ENCODE assay signal across 22 mouse cellular contexts in genomic region chr15:36355851-36356250, GRCm38 (mm10).
DNase-seq lines count a peak whose midpoint lies in the region; ATAC-seq and TF ChIP-seq lines count a peak whose summit lies in the region.
"Had no signal": no experiment of that assay in that cellular context is flagged by ENCODE, and none has a peak within 500 bp of the region (broad histone marks: within the 10 kb centered on the region; RNA-seq: fewer than 3 reads in every experiment).

No protein-coding gene starts in this region.

- 0 out of 2 replicates have a peak, but pooled peaks cover 2% of the 10 kb centered on the region for H3K4me1 ChIP-seq in heart, embryonic 10.5 days
- H3K4me1 ChIP-seq in heart, embryonic 11.5 days (ENCODE audit: control insufficient read depth, insufficient read depth, low read length): no peaks in the 10 kb centered on the region
- no peaks in the 10 kb centered on the region for H3K4me1 ChIP-seq in limb, embryonic 10.5 days
- H3K4me1 ChIP-seq: forebrain, embryonic 12.5 days had no signal

- ATAC-seq in heart, embryonic 11.5 days (replicated peaks; ENCODE audit: insufficient number of reproducible peaks, low FRiP score, low TSS enrichment): no peak
- ATAC-seq: forebrain, embryonic 14.5 days; forebrain, embryonic 16.5 days had no signal

- H3K9ac ChIP-seq in heart, embryonic 11.5 days (ENCODE audit: low read depth, low read length): no peak overlapping the region
- H3K9ac ChIP-seq: embryonic facial prominence, embryonic 13.5 days; embryonic facial prominence, embryonic 15.5 days; forebrain, embryonic 12.5 days had no signal

- H3K36me3 ChIP-seq in heart, embryonic 10.5 days: no peaks in the 10 kb centered on the region
- no peaks in the 10 kb centered on the region for H3K36me3 ChIP-seq in heart, embryonic 11.5 days (ENCODE audit: control insufficient read depth, insufficient read depth, low read length)
- no peaks in the 10 kb centered on the region for H3K36me3 ChIP-seq in limb, embryonic 10.5 days
- H3K36me3 ChIP-seq: embryonic facial prominence, embryonic 13.5 days; embryonic facial prominence, embryonic 15.5 days; forebrain, embryonic 10.5 days; forebrain, embryonic 12.5 days had no signal

- no peak overlapping the region for H3K4me2 ChIP-seq in heart, embryonic 11.5 days
- H3K4me2 ChIP-seq: embryonic facial prominence, embryonic 13.5 days; embryonic facial prominence, embryonic 15.5 days; forebrain, embryonic 12.5 days had no signal

- intact Hi-C loops in left cerebral cortex, adult 2 months (cut with DNase I): no loop called here

- H3K9me3 ChIP-seq in heart, embryonic 10.5 days: no peaks in the 10 kb centered on the region
- H3K9me3 ChIP-seq in heart, embryonic 11.5 days (replicated peaks; ENCODE audit: control insufficient read depth, low read length): no peaks in the 10 kb centered on the region
- no peaks in the 10 kb centered on the region for H3K9me3 ChIP-seq in limb, embryonic 10.5 days (replicated peaks)
- H3K9me3 ChIP-seq: embryonic facial prominence, embryonic 13.5 days; embryonic facial prominence, embryonic 15.5 days; forebrain, embryonic 10.5 days; forebrain, embryonic 12.5 days had no signal

- WGBS in heart, embryonic 10.5 days: 90% methylated on average over 9 of the region's 9 CpGs
- 88% methylated on average over 9 of the region's 9 CpGs for WGBS in heart, embryonic 11.5 days (ENCODE audit: insufficient replicate concordance)
- 95% methylated on average over 9 of the region's 9 CpGs for WGBS in limb, embryonic 10.5 days

- TF ChIP-seq CTCF in left cerebral cortex, adult 2 months (IDR thresholded peaks at IDR 0.05): no peak

- DNase-seq in heart, embryonic 10.5 days (ENCODE audit: low spot score): peak; percentile 63
- DNase-seq in right cerebral cortex, postnatal 10 days (ENCODE audit: low spot score in 2 of 2): peak; percentile 5 to 10
- no peak for DNase-seq in right cerebral cortex, adult 18-20 months
- peak; percentile 12 for DNase-seq in limb, embryonic 10.5 days (ENCODE audit: low spot score)
- no peak for DNase-seq in left cerebral cortex, adult 2 months (ENCODE audit: extremely low spot score in 1 of 2, low spot score in 2 of 2)
- DNase-seq in cerebellum, postnatal 10 days: no peak
- DNase-seq: adrenal gland, adult 2 months; adrenal gland, postnatal 10 days; adrenal gland, postnatal 25 days; cerebellum, adult 11 months; cerebellum, adult 18-20 months; cerebellum, adult 8-10 months; cerebellum, adult 9-11 months; cerebellum, postnatal 25 days had no signal

- no peaks in the 10 kb centered on the region for H3K27me3 ChIP-seq in heart, embryonic 10.5 days (ENCODE audit: insufficient read depth, poor library complexity, severe bottlenecking)
- H3K27me3 ChIP-seq in heart, embryonic 11.5 days (ENCODE audit: control insufficient read depth, insufficient read depth, low read length): no peaks in the 10 kb centered on the region
- no peaks in the 10 kb centered on the region for H3K27me3 ChIP-seq in limb, embryonic 10.5 days (ENCODE audit: low read depth, poor library complexity, severe bottlenecking)
- H3K27me3 ChIP-seq: embryonic facial prominence, embryonic 13.5 days; embryonic facial prominence, embryonic 15.5 days had no signal

- H3K4me3 ChIP-seq in heart, embryonic 10.5 days: no peak overlapping the region
- H3K4me3 ChIP-seq in heart, embryonic 11.5 days (ENCODE audit: low read depth, low read length): no peak overlapping the region
- H3K4me3 ChIP-seq in limb, embryonic 10.5 days: no peak overlapping the region
- no peak overlapping the region for H3K4me3 ChIP-seq in left cerebral cortex, adult 2 months
- H3K4me3 ChIP-seq: embryonic facial prominence, embryonic 13.5 days; embryonic facial prominence, embryonic 15.5 days; erythroblast, embryonic 14.5 days; forebrain, embryonic 10.5 days; forebrain, embryonic 12.5 days had no signal

- H3K27ac ChIP-seq in heart, embryonic 10.5 days: no peak overlapping the region
- no peak overlapping the region for H3K27ac ChIP-seq in heart, embryonic 11.5 days (ENCODE audit: low read depth, low read length)
- no peak overlapping the region for H3K27ac ChIP-seq in limb, embryonic 10.5 days
- H3K27ac ChIP-seq in left cerebral cortex, adult 2 months: no peak overlapping the region
- H3K27ac ChIP-seq: embryonic facial prominence, embryonic 13.5 days; embryonic facial prominence, embryonic 15.5 days; forebrain, embryonic 10.5 days; forebrain, embryonic 12.5 days had no signal

Comparison
In these comparisons a context has a peak if more than half of its experiments do, and no peak if none do; other contexts are left out.
1. DNase-seq: peak in heart, embryonic 10.5 days (single experiment), right cerebral cortex, postnatal 10 days (2 of 2) and limb, embryonic 10.5 days (single experiment); none in right cerebral cortex, adult 18-20 months (single experiment), left cerebral cortex, adult 2 months (0 of 2) and cerebellum, postnatal 10 days (0 of 2).